Mouse (Mus musculus) cerebellum, adult 2 months (tissue): ENCODE results near the gene Phactr4. TPM values are rescaled to one million over a fixed set of nuclear protein-coding genes. Genes with fewer than 3 reads are reported as not detected.

Source experiments
- DNase-seq, 2 experiments: peaks; one replicate each; pipeline ENCODE4 v3.0.0; 2021
- H3K27ac ChIP-seq: fragments of 200-500 bp; 2 replicates; pipeline ENCODE4 v1.5.1; 2012; ENCODE audit warnings: low read length, control low read depth, inconsistent platforms; ENCODE audit not compliant: insufficient read depth
- H3K27me3 ChIP-seq: fragments of 200-500 bp; 2 replicates; pipeline ENCODE4 v1.6.1; 2012; ENCODE audit warnings: inconsistent platforms, mild to moderate bottlenecking, low read length, moderate library complexity; ENCODE audit not compliant: control insufficient read depth, insufficient read depth
- H3K4me1 ChIP-seq: fragments of 200-500 bp; 2 replicates; pipeline ENCODE4 v1.6.1; 2011; ENCODE audit warnings: low read length; ENCODE audit not compliant: control insufficient read depth, insufficient read depth
- H3K4me3 ChIP-seq: fragments of 200-500 bp; replicated peaks from 2 replicates; pipeline ENCODE3; 2011; ENCODE audit warnings: mild to moderate bottlenecking, low read depth, low read length, control low read depth; ENCODE audit not compliant: insufficient read depth
- CTCF ChIP-seq: fragments of 200-500 bp; IDR thresholded peaks from 2 replicates; pipeline ENCODE4 v1.5.1; 2011; ENCODE audit warnings: low read depth, mild to moderate bottlenecking, control low read depth, low read length, moderate library complexity, borderline replicate concordance; ENCODE audit not compliant: insufficient read depth
- POLR2A ChIP-seq: fragments of 200-500 bp; IDR thresholded peaks from 2 replicates; pipeline ENCODE4 v1.6.1; 2011; ENCODE audit warnings: low read length, control low read depth, borderline replicate concordance; ENCODE audit not compliant: insufficient read depth
- WGBS: fragments of 180-500 bp; shearing (Covaris S2); methylation state at CpG from one replicate; pipeline ENCODE4 v1.1.7; 2018; 5-methylcytosine and 5-hydroxymethylcytosine counted together
- polyA plus RNA-seq: library from polyadenylated mRNA; depleted of rRNA; stranded (reverse); fragments of >200 nt; gene quantifications from 2 replicates; pipeline ENCODE4 v1.2.3, GENCODE M21; 2012

Phactr4 gene
- polyA plus RNA-seq, 1 experiment = 10.7 TPM

- H3K27ac ChIP-seq = no peak overlapping the region
- H3K4me3 ChIP-seq = no peak overlapping the region
- DNase-seq = no peak
- no peaks in the 10 kb centered on the region for H3K27me3 ChIP-seq
- no peaks in the 10 kb centered on the region; the same call in 1 of the 2 replicates for H3K4me1 ChIP-seq
- WGBS = 86% methylated on average over 3 of the region's 3 CpGs
- TF ChIP-seq CTCF (no peak), POLR2A (no peak)
Measured at GRCm38 (mm10) chr4:132341451-132341850, 80.8 kb downstream of the Phactr4 start.

- Histone ChIP-seq H3K27ac (no peak overlapping the region), H3K4me3 (no peak overlapping the region), H3K4me1 (no peaks in the 10 kb centered on the region), H3K27me3 (no peaks in the 10 kb centered on the region)
- WGBS = 25% methylated on average over 13 of the region's 13 CpGs
- DNase-seq = peak; percentile 25 to 32
- TF ChIP-seq CTCF = no peak
- TF ChIP-seq POLR2A = no peak
Measured at GRCm38 (mm10) chr4:132338943-132339342, 83.3 kb downstream of the Phactr4 start.

- WGBS = 75% methylated on average over 6 of the region's 6 CpGs
- peaks cover 3% of the 10 kb centered on the region for H3K4me1 ChIP-seq
- DNase-seq = no peak
- no peak overlapping the region for H3K4me3 ChIP-seq
- H3K27ac ChIP-seq = no peak overlapping the region
- no peaks in the 10 kb centered on the region for H3K27me3 ChIP-seq
- TF ChIP-seq CTCF = no peak
- no peak for TF ChIP-seq POLR2A
Measured at GRCm38 (mm10) chr4:132332880-132333279, 89.4 kb downstream of the Phactr4 start.

- Histone ChIP-seq H3K4me3 (no peak overlapping the region), H3K27me3 (no peaks in the 10 kb centered on the region), H3K4me1 (peaks cover 3% of the 10 kb centered on the region), H3K27ac (no peak overlapping the region)
- DNase-seq = no peak
- 71% methylated on average over 3 of the region's 3 CpGs for WGBS
- no peak for TF ChIP-seq CTCF
- TF ChIP-seq POLR2A = no peak
Measured at GRCm38 (mm10) chr4:132331960-132332359, 90.3 kb downstream of the Phactr4 start.

- TF ChIP-seq POLR2A (no peak), CTCF (no peak)
- peak overlapping the region; percentile 92 for H3K4me3 ChIP-seq
- no peaks in the 10 kb centered on the region for H3K27me3 ChIP-seq
- H3K27ac ChIP-seq = no peak overlapping the region; the same call in 1 of the 2 replicates
- peaks cover 3% of the 10 kb centered on the region for H3K4me1 ChIP-seq
- 8% methylated on average over 10 of the region's 10 CpGs for WGBS
- no peak for DNase-seq
Measured at GRCm38 (mm10) chr4:132329835-132330354, 92.4 kb downstream of the Phactr4 start.

- peak within 1 kb of the TSS; percentile 92 for H3K4me3 ChIP-seq
- no peaks in the 10 kb centered on the region for H3K27me3 ChIP-seq
- TF ChIP-seq POLR2A (peak; percentile 64), CTCF (no peak)
- H3K27ac ChIP-seq = peak within 1 kb of the TSS; percentile 41
- peaks cover 3% of the 10 kb centered on the region for H3K4me1 ChIP-seq
- DNase-seq = peak; percentile 87 to 89
- under 1% methylated on average over 52 of the region's 52 CpGs for WGBS
Measured at GRCm38 (mm10) chr4:132329115-132329834, 93.0 kb downstream of the Phactr4 start, which contains the start of gene Trnau1ap. Gene Trnau1ap, minus strand, starts transcription at chr4:132329538.

GRCm38 (mm10) chr4:132328391-132328982 is 93.8 kb downstream of the Phactr4 start:
- WGBS = 47% methylated on average over 14 of the region's 14 CpGs
- no peak for DNase-seq
- Histone ChIP-seq H3K4me1 (peaks cover 3% of the 10 kb centered on the region), H3K4me3 (peak overlapping the region; percentile 92), H3K27me3 (no peaks in the 10 kb centered on the region), H3K27ac (no peak overlapping the region)
- TF ChIP-seq CTCF (no peak), POLR2A (no peak)
